Mouse (Mus musculus) ES-E14 (cell line): ENCODE data around the gene Bcl2l10.

Experiments
- CHD2 ChIP-seq: IDR thresholded peaks from 2 replicates; pipeline ENCODE4 v1.6.1; 2014; ENCODE audit warnings: mild to moderate bottlenecking, low read depth, low read length, inconsistent platforms
- HCFC1 ChIP-seq: IDR thresholded peaks from 2 replicates; pipeline ENCODE4 v1.6.1; 2012; ENCODE audit warnings: low read length, inconsistent platforms, borderline replicate concordance; ENCODE audit not compliant: insufficient read depth
- MAFK ChIP-seq: IDR thresholded peaks from 2 replicates; pipeline ENCODE4 v1.6.1; 2014; ENCODE audit warnings: mild to moderate bottlenecking, low read depth, low read length, inconsistent platforms; ENCODE audit not compliant: insufficient read depth
- ZNF384 ChIP-seq: IDR thresholded peaks from 2 replicates; pipeline ENCODE4 v1.6.1; 2012; ENCODE audit warnings: low read depth, low read length, inconsistent platforms

GRCm38 (mm10) chr9:75376428-75376827 is 28.9 kb downstream of the Bcl2l10 start:
- no peak for TF ChIP-seq ZNF384
- no peak for TF ChIP-seq MAFK
- TF ChIP-seq CHD2, result peak; percentile 76
- TF ChIP-seq HCFC1, result no peak
